Mouse (Mus musculus) embryonic fibroblast, embryonic 13.5 days (primary cell): ENCODE data around the gene Akr7a5.

Experiments
- CTCF ChIP-seq: IDR thresholded peaks from 2 replicates; pipeline ENCODE4 v1.5.1; 2011; ENCODE audit warnings: mild to moderate bottlenecking, control low read depth, low read length, moderate library complexity, borderline replicate concordance; ENCODE audit not compliant: insufficient read depth
- POLR2A ChIP-seq: IDR thresholded peaks from 2 replicates; pipeline ENCODE4 v1.6.1; 2011; ENCODE audit warnings: low read depth, mild to moderate bottlenecking, control low read depth, low read length, moderate library complexity

GRCm38 (mm10) chr4:139286234-139286633, 24.3 kb upstream of the Akr7a5 start:
- no peak for TF ChIP-seq CTCF
- TF ChIP-seq POLR2A = no peak
